Mouse (Mus musculus) urinary bladder, postnatal 14 days (tissue): ENCODE results near the gene Fbxl7.
"Not testable (repeated sequence)": the region's sequence is repeated elsewhere in the genome, so short reads cannot be mapped to it uniquely, and the experiment has no call there.

Experiments used
- DNase-seq: peaks from one replicate; pipeline ENCODE4 v3.0.0; 2021; ENCODE audit warnings: low spot score

Fbxl7 gene

DNA sequence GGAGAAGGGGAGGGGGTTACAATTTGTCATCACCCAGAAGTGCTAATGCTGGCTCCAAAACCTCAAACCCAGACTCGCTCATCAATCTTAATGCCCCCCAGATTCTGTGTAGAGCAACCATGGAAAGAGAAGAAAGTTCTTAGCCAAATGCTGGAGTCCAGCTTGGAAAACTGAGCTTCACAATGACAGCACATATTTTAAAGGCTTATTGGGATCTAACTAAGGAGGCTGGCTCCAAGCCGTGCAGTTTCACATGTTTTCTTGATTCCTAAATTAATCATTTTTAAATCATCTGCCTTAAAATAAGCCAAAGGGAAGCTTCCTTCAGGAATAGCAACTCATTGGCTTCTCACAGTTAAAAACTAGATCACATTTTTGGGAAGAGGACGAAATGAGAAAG is 82.5 kb downstream of the Fbxl7 start:
- no peak for DNase-seq

DNA sequence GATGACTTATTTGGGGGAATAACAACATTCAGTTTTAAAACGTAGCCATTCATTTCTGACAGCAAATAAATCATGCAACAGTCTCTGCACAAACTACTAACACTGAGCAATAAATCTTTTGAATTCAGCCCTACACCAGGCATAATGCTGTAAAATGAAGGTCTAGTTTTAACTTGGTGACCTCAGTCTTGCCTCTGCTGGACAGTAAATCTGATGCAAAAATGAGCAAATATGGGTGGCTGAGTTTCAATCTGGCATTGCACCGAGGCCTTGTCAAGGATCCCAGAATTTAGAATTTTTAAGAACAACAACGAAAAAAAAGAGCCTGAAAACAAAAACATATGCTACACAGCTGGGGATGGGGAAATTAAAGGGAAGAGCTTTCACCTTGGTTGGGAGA is 85.8 kb downstream of the Fbxl7 start:
- DNase-seq: no peak

DNA sequence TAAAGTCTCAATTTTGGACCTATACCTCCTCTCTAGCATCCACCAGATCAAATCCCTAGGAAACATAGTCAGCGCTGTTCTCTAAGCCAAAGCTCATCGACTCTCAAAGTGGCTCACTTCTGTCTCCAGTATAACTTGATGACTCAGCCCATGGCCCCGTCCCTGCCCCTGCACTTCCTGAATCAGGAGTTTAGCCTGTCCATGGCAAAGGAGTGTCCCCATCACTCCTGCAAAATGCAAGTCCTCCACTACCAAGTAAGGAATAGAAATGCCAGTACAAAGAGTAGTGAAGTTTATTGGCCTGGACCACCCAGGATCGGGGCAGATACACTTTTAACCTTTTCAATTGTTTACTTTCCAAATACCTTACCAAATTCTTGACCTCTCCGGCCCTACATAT is 91.3 kb downstream of the Fbxl7 start:
- no peak for DNase-seq

- DNase-seq: no peak
These were observed 95.8 kb downstream of the Fbxl7 start for GRCm38 (mm10) chr15:26799457-26800021.

DNA sequence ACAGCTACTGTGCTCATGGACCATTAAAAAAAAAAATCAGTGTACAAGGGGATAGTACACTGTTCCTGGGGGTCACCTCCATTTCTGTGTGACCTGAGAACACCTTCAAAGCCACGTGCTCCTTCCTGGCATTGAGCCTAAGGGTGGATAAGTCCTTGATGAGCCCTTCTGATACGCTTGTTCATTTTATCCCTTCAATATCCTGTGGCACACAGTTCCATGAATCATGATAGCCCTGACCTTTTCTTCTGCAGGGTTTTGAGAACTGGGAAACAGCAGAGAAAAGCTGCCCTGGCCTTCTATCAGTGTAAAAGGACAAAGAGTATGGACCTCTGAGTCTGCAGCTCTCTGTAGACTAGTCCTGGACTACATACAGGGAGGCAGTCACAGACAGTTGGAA is 99.4 kb downstream of the Fbxl7 start:
- DNase-seq: no peak

- DNase-seq: no peak
These were observed 99.9 kb downstream of the Fbxl7 start for GRCm38 (mm10) chr15:26795518-26795917.

DNA sequence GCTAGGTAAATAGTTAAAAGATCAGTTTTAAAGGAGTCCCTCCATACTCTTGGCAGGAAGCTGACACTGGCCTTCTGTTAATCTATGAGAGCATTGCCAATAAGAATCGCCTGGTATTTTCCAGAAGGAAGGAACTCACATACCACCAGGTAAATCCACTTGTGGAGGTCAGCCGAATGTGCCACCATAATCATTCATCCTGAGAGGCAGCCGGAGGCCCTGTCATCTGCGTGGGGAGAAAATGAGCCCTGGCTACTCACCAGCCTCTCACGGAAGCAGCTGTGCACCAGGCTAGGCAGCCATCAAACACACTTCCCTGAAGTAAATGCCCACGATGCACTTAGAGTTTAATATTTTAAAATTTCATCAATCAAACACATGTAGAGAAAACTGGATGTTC is 108.2 kb downstream of the Fbxl7 start:
- DNase-seq: no peak

GRCm38 (mm10) chr15:26780557-26780956 is 114.8 kb downstream of the Fbxl7 start:
- no peak for DNase-seq

- DNase-seq: no peak
These were observed 116.3 kb downstream of the Fbxl7 start for GRCm38 (mm10) chr15:26779129-26779528.

DNA sequence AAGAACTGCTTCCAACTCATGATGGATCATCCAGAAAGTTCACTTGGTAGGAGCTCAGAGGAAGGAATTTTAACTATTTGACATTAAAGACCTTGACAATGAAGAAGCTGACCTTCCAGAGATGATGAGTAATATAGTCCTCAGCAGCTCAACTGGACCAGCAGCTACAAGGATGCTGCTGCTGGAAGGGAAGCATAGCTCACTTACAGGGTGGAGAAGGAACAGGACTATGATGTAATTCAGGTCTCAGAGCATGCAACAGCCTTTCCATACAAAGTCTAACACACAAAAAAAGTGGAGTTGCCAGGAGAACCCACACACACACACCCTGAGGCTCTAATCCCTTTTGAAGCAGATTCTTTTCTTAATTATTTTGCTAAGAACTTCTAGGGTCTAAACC is 119.7 kb downstream of the Fbxl7 start:
- no peak for DNase-seq

DNA sequence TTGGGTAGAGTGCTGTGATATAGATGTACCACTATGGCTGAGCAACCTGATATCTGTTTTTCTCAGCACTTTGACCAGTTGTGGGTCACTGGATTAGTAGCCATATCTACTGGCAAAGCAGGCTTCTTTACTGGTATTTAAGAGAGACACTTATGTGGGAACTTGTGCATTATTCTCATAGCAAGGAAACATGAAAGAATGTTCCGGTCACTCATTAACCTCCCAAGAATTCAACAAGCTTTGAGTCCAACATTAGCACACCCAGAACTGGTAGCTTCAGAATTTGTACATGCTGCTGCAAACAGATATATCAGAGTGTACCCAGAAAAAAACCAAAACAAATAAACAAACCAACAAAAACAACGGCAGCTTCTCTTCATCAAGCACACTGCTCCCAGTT is 120.5 kb downstream of the Fbxl7 start:
- no peak for DNase-seq

DNA sequence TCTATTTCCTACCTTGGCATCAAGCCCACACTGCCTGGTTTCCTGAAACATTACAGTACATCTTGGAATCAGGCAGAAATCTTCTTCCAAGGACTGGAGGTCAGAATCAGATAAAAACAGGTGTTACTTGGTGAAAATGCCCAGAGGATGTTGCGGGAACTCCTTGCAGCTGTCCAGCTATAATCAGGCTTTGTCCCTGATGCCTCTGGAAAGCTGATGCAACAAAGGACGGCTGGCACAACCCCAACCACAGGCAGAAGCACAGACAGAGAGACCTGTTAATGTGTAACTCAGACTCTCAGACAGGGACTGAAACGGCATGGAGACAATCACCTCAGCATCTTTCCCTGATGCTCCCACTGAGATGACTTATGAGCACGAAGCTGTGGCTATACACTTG is 133.7 kb downstream of the Fbxl7 start:
- no peak for DNase-seq

GRCm38 (mm10) chr15:26748484-26748883 is 146.9 kb downstream of the Fbxl7 start:
- no peak for DNase-seq

- DNase-seq: no peak
These were observed 163.0 kb downstream of the Fbxl7 start for GRCm38 (mm10) chr15:26732366-26732765.

- no peak for DNase-seq
These were observed 164.6 kb downstream of the Fbxl7 start for GRCm38 (mm10) chr15:26730760-26731159.

DNA sequence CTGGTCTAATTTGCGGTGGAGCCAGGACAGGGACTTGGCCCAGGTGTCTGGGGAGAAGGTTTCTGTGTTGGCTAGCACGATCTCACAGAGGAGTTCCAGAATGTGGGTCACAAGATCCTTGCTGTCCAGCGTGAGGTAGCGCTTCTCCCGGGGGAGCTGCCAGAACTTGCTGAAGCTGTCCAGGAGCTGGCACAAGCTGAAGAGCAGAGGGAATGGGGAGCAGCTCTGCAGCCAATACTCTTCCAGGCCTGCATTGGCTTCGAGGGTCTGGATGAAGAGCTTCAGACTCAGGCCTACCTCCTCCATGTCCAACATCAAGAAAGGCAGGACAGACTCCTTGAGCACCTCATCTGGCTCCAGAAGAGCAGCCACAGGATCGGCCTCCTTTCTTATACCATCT is 166.0 kb downstream of the Fbxl7 start:
- DNase-seq: not testable (repeated sequence)

DNA sequence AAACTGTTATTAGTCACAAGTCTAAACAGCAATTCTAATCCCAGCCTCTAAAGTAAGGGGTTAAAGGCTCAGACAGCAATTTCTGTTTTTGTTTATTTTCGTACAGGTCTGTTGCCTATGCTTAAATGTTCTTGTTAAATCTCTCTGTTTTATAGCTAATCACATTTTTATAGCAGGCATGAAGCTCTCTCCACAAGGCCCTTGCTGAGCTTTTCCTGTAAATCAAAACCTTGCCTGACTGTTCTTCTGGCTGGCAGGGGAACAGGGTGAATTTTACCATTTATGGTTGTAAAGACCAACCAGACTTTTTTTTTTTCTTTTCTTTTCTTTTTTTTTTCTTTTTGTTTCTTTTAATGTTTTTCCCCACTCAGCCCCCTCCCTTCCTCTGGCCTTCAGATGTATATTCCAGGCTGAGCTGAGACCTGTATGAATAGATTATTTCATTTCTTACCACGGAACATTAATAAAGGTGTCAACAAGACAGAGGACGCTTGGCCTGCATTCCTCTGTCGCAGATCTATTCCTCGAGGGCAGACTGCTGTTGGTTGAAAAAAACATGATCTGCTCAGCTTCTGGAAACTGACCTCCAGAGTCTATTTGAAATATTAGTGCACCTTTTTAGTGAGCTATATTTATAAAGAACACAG is 176.9 kb downstream of the Fbxl7 start:
- DNase-seq: no peak

DNA sequence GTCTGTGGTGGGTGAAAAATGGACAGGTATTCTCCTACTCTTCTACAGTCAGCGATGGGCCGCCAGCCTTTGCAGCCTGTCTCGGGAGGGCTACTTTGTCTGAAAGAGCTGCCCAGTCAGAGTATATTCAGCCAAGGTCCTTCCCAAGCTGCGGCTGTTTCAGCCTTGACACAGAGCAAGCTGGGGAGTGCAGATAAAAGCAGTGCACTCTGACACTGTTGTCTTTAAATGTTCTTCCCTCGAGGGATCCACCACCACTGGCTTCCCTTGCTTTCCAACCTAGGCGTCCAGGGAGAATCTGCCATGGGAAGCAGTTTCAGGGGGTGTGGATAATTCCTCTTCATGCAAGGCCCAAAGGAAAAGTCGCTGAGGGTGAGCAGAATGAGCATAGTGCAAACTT is 177.4 kb downstream of the Fbxl7 start:
- no peak for DNase-seq

DNA sequence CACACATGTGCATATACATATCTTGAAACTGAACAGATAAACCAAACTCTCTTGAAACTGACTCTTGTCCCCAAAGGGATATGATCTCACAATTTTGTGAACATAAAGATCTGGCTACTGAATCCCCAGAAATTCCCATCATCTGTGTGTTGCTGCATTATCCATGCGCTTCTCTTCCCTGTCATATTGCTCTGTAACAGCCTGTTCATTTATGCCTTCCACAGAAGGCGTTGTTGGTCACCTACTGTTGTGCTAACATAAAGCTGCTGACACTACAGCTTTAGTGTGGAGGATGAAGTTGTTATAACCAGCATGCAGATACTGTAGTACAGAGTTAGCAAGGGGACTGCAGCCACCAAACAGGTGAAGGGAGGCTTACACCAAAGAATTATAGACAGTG is 179.2 kb downstream of the Fbxl7 start:
- no peak for DNase-seq

GRCm38 (mm10) chr15:26715635-26716034 is 179.7 kb downstream of the Fbxl7 start:
- DNase-seq: no peak

- DNase-seq: no peak
These were observed 183.1 kb downstream of the Fbxl7 start for GRCm38 (mm10) chr15:26712271-26712670.

- no peak for DNase-seq
These were observed 190.4 kb downstream of the Fbxl7 start for GRCm38 (mm10) chr15:26704966-26705365.

- DNase-seq: peak; percentile 28
These were observed 192.1 kb downstream of the Fbxl7 start for GRCm38 (mm10) chr15:26703156-26703840.
